Mouse (Mus musculus) small intestine, adult 2 months (tissue): ENCODE data around the gene Wsb2. TPM values are rescaled to one million over a fixed set of nuclear protein-coding genes. Genes with fewer than 3 reads are reported as not detected.

ENCODE experiments used
- H3K27ac ChIP-seq: fragments of 200-500 bp; 2 replicates; pipeline ENCODE4 v1.5.1; 2012; ENCODE audit warnings: low read depth, low read length, control low read depth, inconsistent platforms; ENCODE audit not compliant: insufficient read depth
- H3K27me3 ChIP-seq: fragments of 200-500 bp; 2 replicates; pipeline ENCODE4 v1.6.1; 2012; ENCODE audit warnings: mild to moderate bottlenecking, moderate library complexity, low read length, inconsistent platforms; ENCODE audit not compliant: control insufficient read depth, insufficient read depth
- H3K36me3 ChIP-seq: fragments of 200-500 bp; 2 replicates; pipeline ENCODE4 v1.6.1; 2012; ENCODE audit warnings: mild to moderate bottlenecking, low read length, control low read depth, inconsistent platforms; ENCODE audit not compliant: control insufficient read depth, insufficient read depth
- H3K4me1 ChIP-seq: fragments of 200-500 bp; 2 replicates; pipeline ENCODE4 v1.6.1; 2012; ENCODE audit warnings: low read length, inconsistent platforms, mixed read lengths; ENCODE audit not compliant: control insufficient read depth, insufficient read depth, insufficient read length
- H3K4me3 ChIP-seq: fragments of 200-500 bp; 2 replicates; pipeline ENCODE4 v1.5.1; 2012; ENCODE audit warnings: low read depth, mild to moderate bottlenecking, control low read depth, inconsistent platforms, low read length, moderate library complexity
- CTCF ChIP-seq: fragments of 200-500 bp; IDR thresholded peaks from 2 replicates; pipeline ENCODE4 v1.5.1; 2012; ENCODE audit warnings: low read depth, mild to moderate bottlenecking, control low read depth, inconsistent platforms, low read length, moderate library complexity, mixed read lengths; ENCODE audit not compliant: insufficient replicate concordance, insufficient read length; ENCODE audit errors: extremely low read depth
- POLR2A ChIP-seq: fragments of 200-500 bp; IDR thresholded peaks from 2 replicates; pipeline ENCODE4 v1.6.1; 2012; ENCODE audit warnings: low read depth, mild to moderate bottlenecking, control low read depth, inconsistent platforms, low read length, moderate library complexity
- whole genome bisulfite sequencing: fragments of 180-500 bp; shearing (Covaris S2); methylation state at CpG from one replicate; pipeline ENCODE4 v1.1.7; 2018; 5-methylcytosine and 5-hydroxymethylcytosine counted together
- polyA plus RNA-seq: library from polyadenylated mRNA; depleted of rRNA; stranded (reverse); fragments of >200 nt; gene quantifications from 2 replicates; pipeline ENCODE4 v1.2.3, GENCODE M21; 2012; rRNA removed

The Wsb2 gene
- polyA plus RNA-seq, 1 experiment, result 194 TPM

DNA sequence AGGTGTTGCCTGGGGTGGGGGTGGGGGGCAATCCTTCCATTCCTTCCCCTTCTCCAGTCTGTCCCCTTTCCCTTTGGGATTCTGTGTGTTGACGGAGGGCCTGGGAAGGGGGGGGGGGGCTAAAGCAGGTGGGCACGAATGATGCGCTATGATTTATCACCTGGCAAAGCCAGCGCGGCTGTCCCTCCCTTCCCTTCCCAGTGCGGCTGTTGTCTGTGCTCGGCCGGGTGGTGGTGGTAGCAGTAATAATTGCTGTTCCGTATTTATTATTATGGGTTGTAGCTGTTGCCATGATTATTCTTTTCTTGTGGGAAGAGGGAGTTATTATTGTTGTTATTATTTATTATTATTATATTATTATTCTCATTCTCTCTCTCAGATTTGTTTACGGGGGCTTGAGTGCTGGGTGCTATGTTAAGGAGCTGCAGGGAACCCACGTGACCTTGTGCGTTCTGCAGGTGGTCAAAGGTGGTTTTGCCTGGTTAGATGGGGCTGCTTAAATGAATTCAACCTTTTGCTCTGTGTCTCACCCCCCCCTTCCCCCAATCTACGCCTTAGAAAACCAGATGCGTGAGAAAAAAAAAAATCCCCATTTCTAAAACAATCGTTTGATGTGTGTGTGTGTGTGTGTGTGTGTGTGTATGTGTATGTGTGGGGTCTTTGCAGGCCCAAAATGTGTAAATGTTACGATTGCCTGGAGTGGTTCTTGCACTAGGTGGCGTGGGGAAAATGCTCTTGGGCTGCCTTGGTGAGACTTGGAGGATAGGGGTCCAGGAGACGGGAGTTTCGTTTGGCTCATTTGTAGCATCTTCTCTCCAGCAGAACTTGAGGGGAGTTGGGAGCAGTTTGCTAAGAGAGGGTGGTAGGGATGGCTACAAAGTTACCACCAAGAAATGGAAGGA is 58.2 kb downstream of the Wsb2 start:
- H3K36me3 ChIP-seq, result no peaks in the 10 kb centered on the region
- H3K4me1 ChIP-seq, result peaks cover 2% of the 10 kb centered on the region; the same call in 1 of the 2 replicates
- 46% methylated on average over 19 of the region's 19 CpGs for WGBS
- H3K27me3 ChIP-seq, result peaks cover 24% of the 10 kb centered on the region
- TF ChIP-seq CTCF, result no peak
- TF ChIP-seq POLR2A, result no peak
- no peak overlapping the region for H3K4me3 ChIP-seq
- no peak overlapping the region for H3K27ac ChIP-seq

DNA sequence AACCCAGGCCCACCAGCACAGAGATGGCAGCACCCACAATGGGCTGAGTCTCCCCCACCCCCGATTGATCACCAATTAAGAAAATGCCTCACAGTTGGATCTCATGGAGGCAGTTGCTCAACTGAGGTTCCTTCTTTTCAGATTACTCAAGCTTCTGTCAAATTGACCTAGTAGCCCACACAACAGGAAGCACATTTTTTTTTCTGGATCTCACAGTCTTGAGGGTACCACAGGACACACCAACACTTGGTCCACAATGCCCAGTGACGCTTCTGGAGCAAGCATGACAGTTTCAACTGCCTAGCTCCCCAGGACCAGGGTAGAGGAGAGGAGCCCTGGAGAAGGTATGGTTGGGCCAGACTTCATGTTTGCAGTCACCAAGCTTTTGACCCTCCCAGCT is 60.3 kb downstream of the Wsb2 start:
- H3K27me3 ChIP-seq, result peaks cover 24% of the 10 kb centered on the region
- WGBS, result 72% methylated on average over 2 of the region's 2 CpGs
- H3K4me1 ChIP-seq, result peaks cover 2% of the 10 kb centered on the region; the same call in 1 of the 2 replicates
- H3K27ac ChIP-seq, result no peak overlapping the region
- H3K36me3 ChIP-seq, result no peaks in the 10 kb centered on the region
- TF ChIP-seq POLR2A (no peak), CTCF (no peak)
- H3K4me3 ChIP-seq, result no peak overlapping the region

Other genes starting within 250 kb of the Wsb2 start
- 51.1 and 114 TPM in 2 replicates for gene Suds3, start 241.2 kb upstream of the Wsb2 start, polyA plus RNA-seq
- 10.7 and 32.0 TPM in 2 replicates for gene Taok3, start 237.2 kb upstream of the Wsb2 start, polyA plus RNA-seq
- 280 and 305 TPM in 2 replicates for gene Pebp1, start 69.7 kb upstream of the Wsb2 start, polyA plus RNA-seq
- gene Vsig10, start 38.2 kb upstream of the Wsb2 start, polyA plus RNA-seq, result 22.9 and 67.6 TPM in 2 replicates
- 8.5 and 20.8 TPM in 2 replicates for gene Rfc5, start 31.7 kb downstream of the Wsb2 start, polyA plus RNA-seq
- 0.05 and 0.14 TPM in 2 replicates for gene Ksr2, start 56.7 kb downstream of the Wsb2 start, polyA plus RNA-seq